Mouse (Mus musculus) kidney, postnatal 36 days (tissue): ENCODE data around the gene Stx11.
A peak's percentile ranks its signal among the peaks of the same experiment; 100 is the strongest.
"Not testable (repeated sequence)": the region's sequence is repeated elsewhere in the genome, so short reads cannot be mapped to it uniquely, and the experiment has no call there.

Source experiments
- DNase-seq, 2 experiments: peaks; one replicate each; pipeline ENCODE4 v3.0.0; 2021 to 2022; ENCODE audit warnings: mixed read lengths in 2 of 2

Stx11 gene

DNA sequence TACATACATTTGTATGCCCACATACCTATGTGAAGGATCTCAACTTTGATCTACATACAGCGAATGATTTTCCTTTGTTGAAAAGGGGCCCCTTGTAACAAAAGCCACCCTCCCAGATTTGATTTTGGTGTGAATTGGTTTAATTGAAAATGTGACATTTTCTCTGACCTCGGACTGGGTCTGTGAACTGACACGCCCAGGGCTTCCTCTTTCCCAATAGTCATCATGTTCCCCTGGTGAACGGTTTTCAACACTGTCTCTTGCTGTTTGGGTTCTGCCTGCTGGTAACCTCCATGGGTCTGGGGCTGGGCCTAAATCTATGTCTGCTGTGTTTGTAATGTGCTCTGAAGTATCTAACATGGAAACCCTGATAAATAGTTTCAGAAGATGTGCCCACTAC lies 6.8 kb downstream of the Stx11 start:
- DNase-seq: no peak

DNA sequence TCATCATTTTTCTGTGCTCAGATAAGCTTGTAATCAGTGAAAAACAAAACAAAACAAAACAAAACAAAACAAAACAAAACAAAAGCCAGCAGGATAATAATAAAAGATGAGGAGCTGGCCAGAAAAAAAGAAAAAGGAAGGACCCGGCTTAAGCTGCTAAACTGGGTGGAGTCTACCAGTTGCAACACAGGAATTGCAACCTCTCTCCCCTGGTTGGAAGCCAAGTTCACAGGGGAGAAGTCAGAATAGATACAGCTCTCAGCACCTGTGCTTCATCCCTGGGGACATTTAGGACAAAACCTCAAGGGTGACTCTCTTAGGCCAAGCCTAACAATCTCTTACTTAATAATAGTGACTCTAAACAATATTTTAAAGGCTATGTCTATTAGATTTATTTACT lies 8.3 kb downstream of the Stx11 start:
- DNase-seq: no peak

DNA sequence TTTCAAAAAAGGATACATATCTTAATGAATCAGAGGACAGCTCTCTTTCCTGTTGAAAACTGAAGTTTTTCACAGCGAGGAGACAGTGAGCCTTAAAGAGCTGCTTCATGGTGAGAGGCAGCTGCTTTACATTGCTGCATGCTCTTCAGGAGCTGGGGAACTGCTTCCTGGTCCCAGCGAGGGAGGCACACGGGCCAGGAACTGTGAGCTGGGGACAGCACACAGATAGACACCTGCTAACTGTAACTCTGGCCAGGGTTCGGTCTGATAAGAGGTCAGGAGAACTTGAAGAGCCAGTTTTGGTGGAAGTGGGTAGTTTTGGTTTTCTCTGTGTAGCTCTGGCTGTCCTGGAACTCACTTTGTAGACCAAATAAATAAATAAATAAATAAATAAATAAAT lies 12.7 kb downstream of the Stx11 start:
- DNase-seq: not testable (repeated sequence)

DNA sequence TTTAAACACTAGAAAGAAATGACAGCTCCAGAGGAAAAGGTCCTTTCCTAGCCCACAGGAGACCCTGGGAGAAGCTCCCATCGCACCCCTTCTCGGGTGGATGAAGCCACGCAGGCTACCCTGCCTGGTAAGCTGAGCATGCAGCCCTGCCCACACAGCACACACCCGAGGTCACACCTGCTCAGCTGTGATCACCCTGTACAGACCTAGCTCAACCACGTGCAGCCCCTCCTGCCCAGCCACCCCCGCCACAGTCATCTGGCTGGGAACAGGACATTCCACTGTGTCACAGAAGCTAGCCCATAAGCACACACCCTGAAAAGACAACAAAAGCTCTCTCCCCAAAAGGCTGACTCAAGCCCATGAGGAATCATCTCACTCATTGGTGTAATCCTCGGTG lies 14.8 kb downstream of the Stx11 start:
- no peak for DNase-seq

DNA sequence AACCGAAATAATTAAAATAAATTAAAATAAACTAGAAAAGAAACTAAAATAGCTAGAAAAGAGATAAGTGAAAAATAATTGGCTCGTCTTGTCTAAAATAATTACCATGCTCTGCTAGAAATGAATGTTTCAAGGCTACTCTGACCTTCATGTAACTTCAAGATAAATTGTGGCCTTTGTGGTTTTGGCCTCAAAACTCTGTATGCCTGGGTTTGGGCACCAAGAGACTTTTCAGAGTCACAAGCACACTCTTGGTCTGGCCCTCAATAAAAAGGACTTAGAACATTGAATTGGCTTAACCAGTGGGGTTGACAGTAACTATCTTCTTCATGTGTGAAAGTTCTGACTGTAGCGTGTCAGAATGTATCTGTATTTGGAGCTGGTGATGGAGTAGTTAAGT lies 16.5 kb downstream of the Stx11 start:
- no peak for DNase-seq

DNA sequence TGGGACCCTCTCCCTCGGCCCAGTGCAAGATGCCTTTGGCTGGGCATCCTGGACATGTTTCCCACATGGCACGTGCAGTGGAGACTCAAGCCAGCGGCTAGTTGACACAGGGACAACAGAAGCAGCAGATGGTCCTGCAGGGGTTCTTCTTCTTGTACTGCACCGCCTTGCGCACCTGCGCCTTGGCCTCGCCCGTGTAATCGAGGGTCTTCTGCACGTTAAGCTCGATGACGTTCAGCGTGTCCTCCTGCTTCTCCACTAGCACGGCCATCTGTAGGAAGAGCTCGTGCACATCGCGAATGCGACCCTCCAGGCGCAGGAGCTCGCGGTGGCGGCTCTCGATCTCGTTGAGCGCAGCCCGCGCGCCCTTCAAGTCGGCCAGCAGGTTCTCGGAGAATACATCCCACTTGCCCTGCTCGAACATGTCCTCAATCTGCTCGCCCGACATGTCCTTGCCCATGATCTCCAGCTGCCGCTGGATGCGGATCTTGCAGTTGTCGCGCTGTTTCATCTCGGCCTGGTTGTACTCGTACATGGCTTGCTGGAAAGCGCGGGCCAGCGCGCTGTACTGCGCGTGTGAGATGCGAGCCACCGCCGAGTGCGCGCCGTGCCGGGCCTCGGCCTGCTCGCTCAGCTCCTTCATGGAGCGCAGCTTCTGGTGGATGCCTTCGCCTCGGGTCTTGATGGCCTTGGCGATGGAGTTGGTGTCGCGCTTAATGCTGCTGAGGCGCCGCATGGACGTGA lies 22.9 kb downstream of the Stx11 start:
- peak in 1 of 2 experiments; percentile 44 for DNase-seq

DNA sequence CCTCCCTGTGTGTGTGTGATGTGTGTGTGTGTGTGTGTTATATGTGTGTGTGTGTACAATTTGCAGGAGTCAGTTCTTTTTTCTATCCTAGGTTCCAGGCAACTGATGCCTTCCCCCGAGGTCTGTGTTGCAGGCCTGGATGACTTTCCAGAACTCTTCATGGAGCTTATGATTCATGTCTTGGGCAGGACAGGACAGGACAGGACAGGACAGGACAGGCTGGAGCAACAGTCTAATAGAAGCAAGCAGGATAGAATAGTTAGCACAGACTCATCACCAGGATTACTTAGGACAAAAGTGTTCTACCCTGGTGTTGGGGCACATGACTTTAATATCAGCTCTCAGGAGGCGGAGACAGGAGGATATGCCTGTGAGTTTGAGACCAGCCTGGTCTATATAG lies 25.3 kb downstream of the Stx11 start:
- DNase-seq: no peak

DNA sequence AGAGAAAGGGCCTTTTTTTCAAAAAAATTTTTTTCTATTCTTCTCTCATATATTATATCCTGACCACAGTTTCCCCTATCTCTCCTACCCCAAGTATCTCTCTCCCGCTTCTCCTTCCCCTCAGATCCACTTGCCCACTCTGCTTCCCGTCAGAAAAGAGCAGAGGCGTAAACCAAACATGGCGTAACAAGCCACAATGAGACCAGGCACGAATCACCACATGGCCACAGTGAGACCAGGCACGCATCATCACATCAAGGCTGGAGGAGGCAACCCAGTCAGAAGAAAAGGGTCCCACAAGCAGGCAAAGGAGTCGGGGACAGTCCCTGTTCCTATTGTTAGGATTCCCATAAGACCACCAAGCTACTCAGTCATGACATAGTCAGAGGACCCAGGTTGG lies 28.0 kb downstream of the Stx11 start:
- DNase-seq: no peak

DNA sequence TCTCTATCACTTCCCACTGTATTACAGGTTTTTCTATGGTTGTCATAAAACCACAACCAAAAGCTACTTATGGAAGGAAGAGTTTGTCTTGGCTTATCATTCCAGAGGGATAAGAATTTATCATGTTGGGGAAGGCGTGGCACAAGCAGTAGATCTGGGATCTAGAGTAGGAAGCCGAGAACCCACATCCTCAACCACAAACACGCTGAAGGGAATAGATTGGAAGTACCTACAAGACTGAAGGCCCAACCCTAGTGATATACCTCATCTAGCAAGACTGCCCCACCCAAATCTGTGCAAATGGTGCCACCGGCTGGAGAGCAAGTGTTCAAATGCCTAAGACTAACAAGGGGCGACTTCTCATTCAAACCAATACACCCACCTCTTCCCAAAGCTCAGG lies 28.5 kb downstream of the Stx11 start:
- DNase-seq: no peak

DNA sequence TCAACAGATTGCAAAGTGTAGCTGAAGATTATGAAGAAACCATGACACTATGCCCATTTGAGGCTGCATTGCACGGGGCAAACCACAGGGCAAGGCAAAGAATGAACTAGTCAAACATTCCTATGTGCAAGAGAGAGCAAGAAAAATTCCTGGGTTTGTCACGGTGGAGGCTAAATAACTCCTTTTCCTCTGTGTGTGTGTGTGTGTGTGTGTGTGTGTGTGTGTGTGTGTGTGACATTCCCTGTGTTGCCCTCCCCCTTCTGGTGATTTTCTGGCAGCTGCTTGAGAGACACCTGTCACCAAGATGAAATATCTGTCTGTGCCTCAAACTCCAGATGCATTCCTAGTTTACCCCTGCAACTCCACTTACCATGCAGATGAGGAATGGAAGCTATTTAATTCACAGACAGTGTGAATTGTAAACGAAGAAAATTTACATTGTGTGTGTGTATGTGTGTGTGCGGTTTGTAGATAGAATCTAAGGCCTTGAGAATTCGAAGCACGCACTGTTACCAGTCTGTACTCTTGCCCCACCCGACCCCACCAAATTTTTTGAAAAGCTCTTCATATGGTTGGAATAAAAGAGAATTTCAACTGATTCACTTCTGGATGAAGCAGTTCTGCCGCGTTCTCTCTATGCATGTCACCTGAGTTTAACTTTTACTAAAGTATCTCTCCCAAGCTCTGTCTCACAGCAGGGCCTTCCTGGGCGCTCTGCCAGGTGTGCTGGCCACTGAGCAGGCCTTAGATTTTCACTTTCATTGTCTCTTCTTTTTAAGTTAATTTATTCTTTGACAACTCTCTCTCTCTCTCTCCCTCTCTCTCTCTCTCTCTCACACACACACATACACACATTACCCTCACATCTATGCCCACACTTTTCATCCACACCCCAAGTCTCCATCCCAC lies 32.4 kb downstream of the Stx11 start:
- DNase-seq: peak; percentile 16 to 57

DNA sequence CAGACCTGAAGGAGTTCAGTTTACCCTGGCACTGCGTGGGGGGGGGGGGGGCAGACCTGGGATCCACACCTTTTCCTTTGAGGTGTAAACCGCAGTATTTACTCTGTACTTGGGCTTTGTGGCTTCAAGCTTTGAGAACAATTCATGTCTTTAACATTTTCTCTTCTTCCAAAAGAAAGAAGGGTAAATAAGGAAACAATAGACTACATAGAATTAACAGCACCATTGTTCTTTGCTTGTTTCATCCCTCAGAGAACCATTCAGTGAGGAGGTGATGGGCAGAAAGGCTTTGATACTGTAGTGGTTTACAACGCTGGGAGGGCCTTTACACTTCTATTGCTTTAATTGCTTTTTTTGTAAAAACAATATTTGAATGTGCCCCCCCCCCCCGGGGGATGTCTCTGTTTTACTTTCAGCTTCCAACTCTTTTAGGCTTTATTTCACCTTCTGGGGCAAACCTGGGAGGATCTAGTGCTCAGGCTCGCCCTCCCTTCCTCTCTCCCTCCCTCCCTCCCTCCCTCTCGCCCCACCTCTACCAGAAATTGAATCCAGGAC lies 33.7 kb downstream of the Stx11 start:
- no peak for DNase-seq

DNA sequence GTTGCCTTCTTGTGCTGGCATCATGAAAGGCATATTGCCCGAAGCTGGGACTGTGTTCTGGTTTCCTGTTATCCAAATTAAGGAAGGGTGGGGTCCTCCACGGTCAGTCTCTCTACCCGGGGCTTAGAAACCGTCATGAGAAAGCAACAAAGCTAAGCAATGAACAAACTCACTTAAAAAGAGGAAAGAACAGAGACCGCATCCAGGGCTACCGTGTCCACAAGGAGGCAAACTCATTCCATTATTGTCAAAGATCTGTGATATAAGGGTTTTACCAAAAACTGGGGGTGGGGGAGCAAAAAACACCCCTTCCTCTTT lies 34.3 kb downstream of the Stx11 start:
- no peak for DNase-seq

DNA sequence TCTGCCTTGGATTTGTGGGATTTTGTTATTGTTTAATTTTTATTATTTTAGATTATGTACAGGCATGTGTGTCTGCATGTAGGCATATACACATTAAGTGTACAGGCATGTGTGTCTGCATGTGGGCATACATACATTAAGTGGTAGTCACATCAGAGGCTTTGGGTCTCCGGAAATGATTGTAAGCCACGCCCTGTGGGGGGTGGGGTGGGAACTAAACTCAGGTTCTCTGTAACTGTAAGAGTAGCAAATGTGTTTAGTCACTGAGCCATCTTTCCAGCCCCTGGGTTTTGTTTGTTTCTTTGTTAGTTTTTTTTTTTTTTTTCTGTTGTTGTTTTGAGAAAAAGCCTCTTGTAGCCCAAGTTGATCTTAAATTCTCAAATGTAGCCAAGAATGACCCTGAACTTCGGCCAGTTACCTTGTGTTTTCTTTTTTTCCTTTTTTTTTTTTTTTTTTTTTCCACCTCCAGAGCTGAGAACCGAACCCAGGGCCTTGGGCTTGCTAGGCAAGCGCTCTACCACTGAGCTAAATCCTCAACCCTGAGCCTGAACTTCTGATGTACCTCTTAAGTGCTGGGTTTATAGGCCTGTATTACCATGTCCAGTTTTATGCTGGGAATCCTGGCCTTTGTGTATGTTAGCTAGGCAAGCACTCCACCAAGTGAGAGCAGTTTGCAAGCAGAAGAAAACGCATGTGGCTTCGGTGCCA lies 34.8 kb downstream of the Stx11 start:
- DNase-seq: no peak

DNA sequence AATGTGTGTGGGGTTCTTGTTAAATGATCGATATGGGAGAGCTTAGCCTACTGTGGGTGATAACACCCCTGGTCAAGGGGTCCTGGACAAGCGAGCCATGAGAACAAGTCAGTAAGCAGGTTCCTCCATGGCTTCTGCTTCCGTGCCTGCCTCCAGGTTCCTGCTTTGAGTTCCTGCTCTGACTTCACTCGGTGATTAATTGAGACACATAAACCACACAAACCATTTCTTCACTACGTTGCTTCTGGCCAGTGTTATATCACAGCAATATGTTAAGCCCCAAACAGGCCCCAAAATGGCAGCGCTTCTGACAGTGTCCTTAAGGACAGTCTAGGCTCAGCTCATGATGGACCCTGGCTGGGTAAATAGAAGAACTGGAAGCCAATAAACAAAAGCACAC lies 35.9 kb downstream of the Stx11 start:
- no peak for DNase-seq

DNA sequence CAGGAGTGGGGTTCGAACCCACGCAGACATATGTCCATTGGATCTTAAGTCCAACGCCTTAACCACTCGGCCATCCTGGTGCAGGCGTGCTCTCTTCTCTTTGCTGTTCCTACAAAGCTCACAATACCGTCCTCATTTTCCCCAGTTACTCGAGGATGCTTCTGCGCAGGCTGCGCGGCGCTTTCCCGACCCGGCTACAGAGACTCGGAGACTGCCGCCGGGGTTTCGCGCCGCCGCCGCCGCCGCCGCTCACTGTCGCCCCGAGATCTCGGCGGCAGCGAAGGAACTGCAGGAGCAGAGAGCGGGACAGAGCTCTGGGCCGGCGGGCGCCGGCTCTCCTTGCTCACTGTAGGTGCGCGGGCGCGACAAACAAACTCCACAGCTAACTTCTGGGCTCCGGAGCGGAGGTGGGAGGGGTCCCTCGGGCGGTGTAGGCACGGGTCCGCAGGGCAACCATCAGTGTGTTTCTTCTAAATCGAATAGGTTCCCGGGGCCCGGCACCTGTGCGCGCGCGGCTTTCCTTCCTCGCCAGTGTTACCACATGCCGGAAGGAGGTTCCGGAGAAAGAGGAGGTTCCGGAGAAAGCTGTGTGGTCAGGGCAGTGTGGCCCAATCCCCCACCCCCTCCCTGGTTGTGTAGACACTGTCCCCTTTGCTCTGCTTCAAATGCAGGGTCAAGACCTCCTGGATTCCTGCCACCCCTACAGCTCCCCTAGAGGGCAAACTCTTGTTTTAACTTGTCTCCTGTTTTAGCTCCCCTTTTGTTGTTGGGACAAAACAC lies 41.3 kb downstream of the Stx11 start:
- peak; percentile 93 to 96 for DNase-seq

DNA sequence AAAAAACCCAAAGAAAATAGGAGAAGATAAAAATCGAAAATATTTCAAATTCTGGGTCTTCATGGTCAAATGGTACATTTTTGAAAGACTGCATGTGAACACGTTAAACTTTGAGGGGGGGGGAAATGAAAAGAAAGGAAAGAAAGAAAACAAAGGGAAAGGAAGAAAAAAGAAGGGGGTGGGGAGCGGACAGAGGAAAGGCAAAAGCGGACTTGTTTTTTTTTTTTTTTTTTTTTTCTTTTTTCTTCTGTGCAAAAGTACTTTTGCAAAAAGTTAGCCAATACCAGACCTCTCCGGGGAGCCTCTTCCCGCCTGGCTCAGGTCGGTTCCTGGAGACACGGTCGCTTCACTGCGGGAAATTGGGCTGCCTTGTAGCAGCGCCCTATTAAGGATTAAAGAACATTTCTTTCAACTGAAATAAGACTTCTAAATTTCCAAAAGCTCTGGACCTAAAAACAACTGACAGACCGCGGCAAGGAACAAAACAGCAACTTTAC lies 42.0 kb downstream of the Stx11 start:
- DNase-seq: no peak

DNA sequence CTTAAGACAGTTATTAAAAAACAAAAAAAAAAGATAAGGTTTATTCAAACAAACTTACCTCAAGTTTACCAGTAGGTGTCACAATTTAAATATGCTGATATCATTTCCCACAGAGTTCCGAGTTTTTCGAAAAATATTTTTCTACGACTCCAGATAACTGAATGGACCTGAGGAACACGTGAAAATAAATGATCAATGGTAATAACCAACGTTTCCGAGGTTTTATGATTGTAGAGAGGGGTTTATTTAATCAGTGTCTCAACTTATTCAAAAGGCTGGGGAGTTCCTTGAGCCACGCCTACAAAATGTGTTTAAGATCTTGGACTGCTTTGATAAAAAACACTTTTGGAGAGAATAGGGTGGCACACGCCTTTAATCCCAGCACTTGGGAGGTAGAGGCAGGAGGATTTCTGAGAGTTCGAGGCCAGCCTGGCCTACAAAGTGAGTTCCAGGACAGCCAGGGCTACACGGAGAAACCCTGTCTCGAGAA lies 42.5 kb downstream of the Stx11 start:
- DNase-seq: peak in 1 of 2 experiments; percentile 42

DNA sequence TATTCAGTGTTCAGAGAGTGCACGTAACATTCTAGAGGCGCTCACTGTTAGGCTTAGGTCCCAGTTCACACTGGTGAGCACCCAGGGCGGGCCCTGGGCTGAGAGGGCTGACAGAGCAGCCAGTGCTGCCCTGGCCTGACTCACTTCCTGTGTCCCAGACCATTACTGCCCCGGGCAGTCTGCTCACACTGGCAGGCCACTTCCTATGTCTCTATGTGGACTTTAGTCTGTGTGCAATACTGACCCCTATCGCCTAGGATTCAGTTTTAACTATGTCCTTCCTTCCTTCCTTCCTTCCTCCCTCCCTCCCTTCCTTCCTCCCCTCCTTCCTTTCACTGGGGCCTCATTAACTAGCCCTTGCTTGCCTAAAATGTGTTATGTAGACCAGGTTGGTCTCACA lies 44.8 kb downstream of the Stx11 start:
- DNase-seq: peak; percentile 69 to 70

DNA sequence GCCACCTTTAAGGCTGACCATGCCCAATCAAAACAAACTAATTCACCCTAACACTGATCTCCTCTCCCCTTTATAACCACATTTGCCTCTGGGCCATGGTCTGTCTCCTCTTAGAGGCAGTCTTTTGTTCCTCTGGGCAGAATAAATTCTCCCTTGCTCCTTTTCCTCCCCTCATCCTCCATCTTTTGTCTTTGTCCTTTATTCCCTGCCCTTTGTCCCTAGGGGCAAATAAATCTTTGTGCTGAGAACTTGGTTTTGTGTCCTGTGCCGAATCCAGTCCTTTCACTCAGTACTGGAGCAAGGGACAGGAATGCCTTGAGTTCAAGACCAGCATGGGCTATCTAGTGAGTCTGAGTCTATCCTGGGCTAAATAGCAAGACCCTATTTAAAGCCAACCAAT lies 46.5 kb downstream of the Stx11 start:
- no peak for DNase-seq

DNA sequence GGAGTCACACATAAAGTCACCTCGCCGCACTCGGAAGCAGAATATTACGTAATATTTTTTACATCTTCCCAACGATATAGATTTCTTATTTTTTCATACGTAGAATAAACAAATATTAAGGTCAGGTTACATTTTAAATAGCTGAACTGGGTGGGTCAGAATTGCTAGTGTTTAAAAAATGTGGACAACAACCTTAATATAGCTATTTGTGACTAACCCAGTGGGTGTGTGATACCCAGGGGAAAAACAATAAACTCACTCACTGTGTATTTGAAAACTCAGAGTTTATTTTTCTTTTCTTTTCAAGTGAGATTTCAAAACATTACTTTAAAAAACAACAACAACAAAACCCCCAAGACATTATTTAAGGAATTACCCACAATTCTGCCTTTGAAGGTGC lies 47.7 kb downstream of the Stx11 start:
- DNase-seq: no peak

DNA sequence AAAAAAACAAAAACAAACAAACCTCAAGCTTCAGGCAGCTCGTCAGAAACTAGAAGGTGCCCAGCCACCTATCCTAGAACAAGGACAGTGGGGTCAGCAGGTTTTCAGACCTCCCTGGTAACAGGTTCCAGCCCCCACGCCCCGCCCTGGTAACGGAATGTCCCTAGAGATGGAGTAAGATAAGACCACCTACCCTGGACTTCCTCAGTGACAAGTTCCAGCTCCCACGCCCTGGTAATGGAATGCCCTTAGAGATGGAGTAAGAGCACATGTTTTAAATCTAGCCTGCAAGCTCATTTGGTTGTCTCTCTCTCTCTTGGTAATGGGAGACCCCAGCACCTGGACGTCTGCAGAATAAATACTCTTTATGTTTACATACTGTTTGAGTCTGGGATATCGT lies 48.3 kb downstream of the Stx11 start:
- DNase-seq: no peak

DNA sequence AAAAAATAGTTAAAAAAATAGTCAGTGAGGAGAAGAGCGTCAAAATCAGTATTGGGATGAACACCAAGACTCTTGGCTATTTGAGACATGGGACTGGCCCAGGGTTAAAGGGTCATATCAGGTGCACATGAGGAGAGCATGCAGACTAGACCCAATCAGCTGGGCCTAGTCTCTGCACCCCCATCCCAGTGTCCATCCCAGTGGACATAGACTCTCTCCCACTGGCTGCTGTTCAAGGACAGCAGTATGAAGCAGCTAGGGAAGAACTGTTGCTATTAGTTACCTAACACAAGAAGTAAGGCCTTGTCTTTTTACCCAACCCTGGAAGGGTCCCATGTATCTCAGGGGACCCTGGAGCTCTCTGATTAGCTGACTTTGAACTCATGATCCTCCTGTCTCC lies 49.9 kb downstream of the Stx11 start:
- DNase-seq: no peak
